Mouse (Mus musculus): Measurements from ENCODE around the gene Ankrd66.

- no peak for TF ChIP-seq CTCF (IDR thresholded peaks at IDR 0.05; ENCODE audit: borderline replicate concordance, control insufficient read depth, extremely low read depth, insufficient read depth, low read length, poor library complexity)
- TF ChIP-seq POLR2A (IDR thresholded peaks at IDR 0.05; ENCODE audit: control insufficient read depth, extremely low read depth, insufficient read depth, low read length, poor library complexity), result no peak
Measured at GRCm38 (mm10) chr17:43543539-43543938, at the start of gene Ankrd66.

Data from thymus, adult 2 months (tissue).